Comparison of ENCODE assay signal across 9 mouse cellular contexts in the genomic region with DNA sequence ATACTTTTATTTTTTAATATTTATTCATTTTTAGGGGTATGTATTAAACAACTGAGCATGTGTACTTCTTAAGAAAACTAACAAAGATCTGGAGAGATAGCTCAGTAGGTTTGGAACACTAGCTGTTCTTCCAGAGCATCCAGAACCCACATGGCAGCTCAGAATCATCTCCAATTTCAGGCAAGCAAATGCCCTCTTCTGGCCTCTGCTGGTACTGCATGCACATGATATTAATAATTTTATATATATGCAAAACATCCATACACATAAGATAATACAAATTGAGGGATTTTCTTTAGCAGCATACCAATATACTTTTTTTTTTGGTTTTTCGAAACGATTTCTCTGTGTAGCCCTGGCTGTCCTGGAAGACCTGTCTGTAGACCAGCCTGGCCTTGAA. TPM values are rescaled to one million over a fixed set of nuclear protein-coding genes. Genes with fewer than 3 reads are reported as not detected.
A peak's percentile ranks its signal among the peaks of the same experiment; 100 is the strongest.
DNase-seq lines count a peak whose midpoint lies in the region; ATAC-seq and TF ChIP-seq lines count a peak whose summit lies in the region.
"Had no signal": no experiment of that assay in that cellular context is flagged by ENCODE, and none has a peak within 500 bp of the region (broad histone marks: within the 10 kb centered on the region; RNA-seq: fewer than 3 reads in every experiment).

No protein-coding gene starts in this region.

- DNase-seq in heart, adult 11 months, result peak; percentile 51
- peak; percentile 50 for DNase-seq in urinary bladder, postnatal 14 days (ENCODE audit: low spot score)
- no peak for DNase-seq in urinary bladder, postnatal 10 days (ENCODE audit: low spot score)
- DNase-seq in cerebellum, postnatal 25 days, result peak; percentile 18 to 58
- DNase-seq in layer of hippocampus, adult 2 months (ENCODE audit: low spot score in 2 of 2), result peak; percentile 18 to 50

- H3K4me3 ChIP-seq in heart, embryonic 11.5 days (ENCODE audit: low read depth, low read length), result no peak overlapping the region
- no peak overlapping the region for H3K4me3 ChIP-seq in layer of hippocampus, adult 2 months
- H3K4me3 ChIP-seq: limb, embryonic 15.5 days had no signal

- no peaks in the 10 kb centered on the region for H3K27me3 ChIP-seq in heart, embryonic 11.5 days (ENCODE audit: control insufficient read depth, insufficient read depth, low read length)
- H3K27me3 ChIP-seq: limb, embryonic 15.5 days had no signal

- WGBS in heart, embryonic 11.5 days (ENCODE audit: insufficient replicate concordance), result 56% methylated on average over 2 of the region's 2 CpGs

- peaks cover 4% of the 10 kb centered on the region; the same call in 1 of the 2 replicates for H3K4me1 ChIP-seq in heart, embryonic 11.5 days (ENCODE audit: control insufficient read depth, insufficient read depth, low read length)
- H3K4me1 ChIP-seq: limb, embryonic 15.5 days had no signal

- no peaks in the 10 kb centered on the region for H3K9me3 ChIP-seq in heart, embryonic 11.5 days (replicated peaks; ENCODE audit: control insufficient read depth, low read length)
- H3K9me3 ChIP-seq: limb, embryonic 15.5 days had no signal

- TF ChIP-seq CTCF in layer of hippocampus, adult 2 months (conservative IDR thresholded peaks at IDR 0.05), result peak; percentile 88

- no peak overlapping the region for H3K27ac ChIP-seq in heart, embryonic 11.5 days (ENCODE audit: low read depth, low read length)
- H3K27ac ChIP-seq in layer of hippocampus, adult 2 months, result no peak overlapping the region
- H3K27ac ChIP-seq: limb, embryonic 15.5 days had no signal

- no peak for ATAC-seq in heart, embryonic 11.5 days (replicated peaks; ENCODE audit: insufficient number of reproducible peaks, low FRiP score, low TSS enrichment)
- ATAC-seq in megakaryocyte progenitor cell, adult 5-6 weeks (replicated peaks; ENCODE audit: poor library complexity), result peak; percentile 38
- no peak for ATAC-seq in inflammation-experienced regulatory T-cells, adult 6 months

- H3K36me3 ChIP-seq in heart, embryonic 11.5 days (ENCODE audit: control insufficient read depth, insufficient read depth, low read length), result no peaks in the 10 kb centered on the region

- no peak overlapping the region for H3K9ac ChIP-seq in heart, embryonic 11.5 days (ENCODE audit: low read depth, low read length)
- H3K9ac ChIP-seq: limb, embryonic 15.5 days had no signal

- no peak overlapping the region for H3K4me2 ChIP-seq in heart, embryonic 11.5 days
- H3K4me2 ChIP-seq: limb, embryonic 15.5 days had no signal

RNA-seq across cellular contexts. Expression of a gene that starts 1.9 kb away (rescaled TPM):
- polyA plus RNA-seq in heart, embryonic 11.5 days (2014; fragmentation: Nextera tagmentation; extraction: Ambion mirVana), result 13.3 and 15.8 TPM in 2 replicates
- total RNA-seq in layer of hippocampus, adult 2 months (2021), result 10 to 100 TPM; 12.8 to 15.7 TPM
- 11.1 and 11.3 TPM in 2 replicates for total RNA-seq in megakaryocyte progenitor cell, adult 5-6 weeks (2015)
- total RNA-seq in megakaryocyte progenitor cell, adult 5-6 weeks (2017), result 11.9 and 16.1 TPM in 2 replicates
- 10 to 100 TPM; 18.2 to 20.5 (median 19.7) TPM for polyA plus RNA-seq in inflammation-experienced regulatory T-cells, adult 6 months (2017; shearing (Covaris generic))

RNA-seq across cellular contexts. Expression of a gene that starts 20.8 kb away (rescaled TPM):
- polyA plus RNA-seq in heart, embryonic 11.5 days (2014; fragmentation: Nextera tagmentation; extraction: Ambion mirVana), result not detected in 2 replicates
- not detected for total RNA-seq in layer of hippocampus, adult 2 months (2021)
- not detected in 2 replicates for total RNA-seq in megakaryocyte progenitor cell, adult 5-6 weeks (2015)
- not detected in 2 replicates for total RNA-seq in megakaryocyte progenitor cell, adult 5-6 weeks (2017)
- not detected for polyA plus RNA-seq in inflammation-experienced regulatory T-cells, adult 6 months (2017; shearing (Covaris generic))

RNA-seq across cellular contexts. Expression of a gene that starts 43.3 kb away (rescaled TPM):
- 21.9 and 29.5 TPM in 2 replicates for polyA plus RNA-seq in heart, embryonic 11.5 days (2014; fragmentation: Nextera tagmentation; extraction: Ambion mirVana)
- 10 to 100 TPM; 26.7 to 26.9 TPM for total RNA-seq in layer of hippocampus, adult 2 months (2021)
- total RNA-seq in megakaryocyte progenitor cell, adult 5-6 weeks (2015), result 32.8 and 53.8 TPM in 2 replicates
- 43.0 and 45.4 TPM in 2 replicates for total RNA-seq in megakaryocyte progenitor cell, adult 5-6 weeks (2017)
- 10 to 100 TPM; 47.8 to 55.2 (median 52.4) TPM for polyA plus RNA-seq in inflammation-experienced regulatory T-cells, adult 6 months (2017; shearing (Covaris generic))

RNA-seq across cellular contexts. Expression of a gene that starts 43.5 kb away (rescaled TPM):
- 93.5 and 97.9 TPM in 2 replicates for polyA plus RNA-seq in heart, embryonic 11.5 days (2014; fragmentation: Nextera tagmentation; extraction: Ambion mirVana)
- total RNA-seq in layer of hippocampus, adult 2 months (2021), result 10 to 100 TPM; 28.6 TPM
- 32.4 and 36.8 TPM in 2 replicates for total RNA-seq in megakaryocyte progenitor cell, adult 5-6 weeks (2015)
- 33.1 and 40.1 TPM in 2 replicates for total RNA-seq in megakaryocyte progenitor cell, adult 5-6 weeks (2017)
- 10 to 100 TPM; 46.3 to 72.5 (median 52.9) TPM for polyA plus RNA-seq in inflammation-experienced regulatory T-cells, adult 6 months (2017; shearing (Covaris generic))

RNA-seq across cellular contexts. Expression of a gene that starts 45.3 kb away (rescaled TPM):
- polyA plus RNA-seq in heart, embryonic 11.5 days (2014; fragmentation: Nextera tagmentation; extraction: Ambion mirVana), result not detected in 2 replicates
- total RNA-seq in layer of hippocampus, adult 2 months (2021), result not detected
- total RNA-seq in megakaryocyte progenitor cell, adult 5-6 weeks (2015), result not detected in 2 replicates
- not detected in 2 replicates for total RNA-seq in megakaryocyte progenitor cell, adult 5-6 weeks (2017)
- polyA plus RNA-seq in inflammation-experienced regulatory T-cells, adult 6 months (2017; shearing (Covaris generic)), result not detected
- polyA plus RNA-seq: limb, embryonic 15.5 days had no signal
